Mouse (Mus musculus) heart, postnatal 4 days (tissue): Measurements from ENCODE around the gene Chst1. TPM values are rescaled to one million over a fixed set of nuclear protein-coding genes. Genes with fewer than 3 reads are reported as not detected.

Experiments used
- microRNA-seq, 2 experiments: library from miRNA; unstranded; fragments of <30 nt; microRNA quantifications; one replicate each; pipeline ENCODE4 v1.2.0; 2021 to 2022
- total RNA-seq, 2 experiments: library from RNA; stranded (reverse); gene quantifications; 2 replicates each; pipeline ENCODE4 v1.2.3; 2021

Chst1 gene
- total RNA-seq, 2 experiments from 2014 or later: 3.9 to 4.8 TPM

Small RNA genes lying within 50 kb of the gene (microRNA-seq; reads per million reads assigned to microRNA genes)
- gene Mir7221: 0 reads per million in 2 experiments
- 0 reads per million in 2 experiments for gene Mir7222

Other genes starting within 250 kb of the Chst1 start
- gene Pex16, start 225.0 kb upstream of the Chst1 start, total RNA-seq: 10 to 100 TPM; 20.8 to 22.2 TPM
- under 1 TPM; 0.29 to 0.70 TPM for gene Large2, start 224.8 kb upstream of the Chst1 start, total RNA-seq
- 1 to 10 TPM; 1.2 to 1.7 TPM for gene 1700029I15Rik, start 217.2 kb upstream of the Chst1 start, total RNA-seq
- 1 to 10 TPM; 7.9 to 8.1 TPM for gene Mapk8ip1, start 198.4 kb upstream of the Chst1 start, total RNA-seq
- gene Cry2, start 165.7 kb upstream of the Chst1 start, total RNA-seq: 10 to 100 TPM; 28.5 TPM
- gene Slc35c1, start 139.2 kb upstream of the Chst1 start, total RNA-seq: 1 to 10 TPM; 5.8 to 7.5 TPM